Mouse (Mus musculus): ENCODE data around the gene Rap1a.

Rap1a gene

DNA sequence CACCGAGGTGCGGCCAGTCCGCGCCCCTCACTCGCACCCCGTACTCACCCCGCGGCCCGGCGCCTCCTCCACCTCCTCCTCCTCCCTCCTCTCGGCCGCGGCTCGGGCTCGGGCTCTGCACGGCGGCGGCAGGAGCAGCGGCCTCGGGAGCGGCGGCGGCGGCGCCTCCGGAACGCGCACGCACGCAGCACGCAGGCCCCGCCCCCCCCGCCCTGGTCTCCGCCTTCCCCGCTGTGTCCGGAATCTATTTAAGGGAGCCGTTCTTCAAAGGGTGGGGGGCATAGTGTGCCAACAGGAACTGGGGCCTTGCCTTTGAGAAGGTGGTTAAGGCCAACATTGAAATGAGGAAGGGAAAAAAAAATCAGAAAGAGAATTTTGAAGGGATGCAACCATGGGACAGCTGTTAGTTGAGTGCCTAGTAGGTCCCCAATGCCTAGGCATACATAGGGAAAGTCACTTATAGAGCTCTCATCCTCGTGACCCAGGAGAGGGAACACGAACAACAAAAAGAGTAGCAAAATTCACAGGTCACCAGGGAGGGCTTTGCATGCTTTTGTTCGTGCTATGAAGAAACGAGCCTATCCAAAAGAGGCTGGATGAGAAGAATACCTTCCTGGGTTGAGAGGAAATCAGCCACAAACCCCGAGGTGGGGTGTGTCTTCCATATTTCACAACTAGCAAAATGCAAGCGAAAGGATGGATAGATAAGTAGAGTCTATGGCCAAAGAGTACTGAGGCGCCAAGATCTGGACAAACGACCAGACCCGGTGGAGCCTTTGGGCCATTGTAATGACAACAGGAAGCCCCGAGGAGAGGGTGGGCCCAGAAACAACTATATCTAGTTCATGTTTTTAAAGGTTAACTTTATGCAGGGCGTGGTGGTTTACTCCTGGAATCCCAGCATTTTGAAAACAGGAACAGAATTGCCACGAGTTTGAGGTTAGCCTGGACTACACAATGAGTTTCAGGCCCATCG lies at the start of gene Rap1a:
Gene Rap1a, minus strand, starts transcription at position 146 of the 976 bp plus-strand sequence.
- DNase-seq (ENCODE audit: low spot score) = peak; percentile 81

- DNase-seq (ENCODE audit: low spot score) = peak; percentile 20
Observed at GRCm38 (mm10) chr3:105846294-105847069, 45.3 kb upstream of the Rap1a start.

DNA sequence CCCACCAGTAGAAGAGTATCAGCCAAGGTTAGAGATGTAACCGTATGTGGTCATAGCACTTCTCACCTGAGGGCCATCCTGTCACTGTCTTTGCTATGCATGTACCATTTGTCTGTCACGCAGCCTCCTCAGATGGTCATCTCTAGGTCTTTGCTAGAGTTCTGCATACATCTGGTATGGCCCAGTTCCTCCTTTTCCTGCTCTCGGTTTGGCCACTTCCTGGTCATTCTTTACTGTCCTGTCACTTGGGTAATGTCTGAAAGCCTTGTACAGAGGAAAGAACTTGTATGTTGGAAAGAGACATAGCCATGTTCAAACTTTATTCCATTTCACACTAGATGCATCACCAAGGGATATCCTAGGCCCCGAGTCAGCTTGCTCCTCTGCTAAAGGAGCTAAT lies 38.7 kb upstream of the Rap1a start:
- DNase-seq (ENCODE audit: low spot score) = no peak

GRCm38 (mm10) chr3:105838655-105839054 lies 37.5 kb upstream of the Rap1a start:
- DNase-seq (ENCODE audit: low spot score) = no peak

DNA sequence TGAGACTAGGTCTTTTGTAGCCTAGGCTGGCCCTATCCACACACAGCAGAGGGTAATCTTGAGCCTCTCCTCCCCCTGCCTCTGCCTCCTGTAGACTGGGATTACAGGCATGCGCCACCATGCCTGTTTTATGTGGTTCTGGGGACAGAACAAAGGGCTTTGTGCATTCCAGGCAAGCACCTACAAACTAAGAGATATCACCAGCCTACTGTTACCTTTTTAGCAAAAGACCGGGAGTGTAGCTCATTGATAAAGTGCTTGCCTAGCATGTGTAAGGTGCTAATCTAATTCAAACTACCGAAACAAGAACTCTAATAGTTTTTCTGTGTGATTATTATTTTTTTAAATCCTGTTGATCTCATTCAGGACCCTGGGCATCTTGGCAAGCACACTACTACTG lies 35.7 kb upstream of the Rap1a start:
- no peak for DNase-seq (ENCODE audit: low spot score)

- DNase-seq (ENCODE audit: low spot score) = no peak
Observed at GRCm38 (mm10) chr3:105835875-105836274, 34.7 kb upstream of the Rap1a start.

DNA sequence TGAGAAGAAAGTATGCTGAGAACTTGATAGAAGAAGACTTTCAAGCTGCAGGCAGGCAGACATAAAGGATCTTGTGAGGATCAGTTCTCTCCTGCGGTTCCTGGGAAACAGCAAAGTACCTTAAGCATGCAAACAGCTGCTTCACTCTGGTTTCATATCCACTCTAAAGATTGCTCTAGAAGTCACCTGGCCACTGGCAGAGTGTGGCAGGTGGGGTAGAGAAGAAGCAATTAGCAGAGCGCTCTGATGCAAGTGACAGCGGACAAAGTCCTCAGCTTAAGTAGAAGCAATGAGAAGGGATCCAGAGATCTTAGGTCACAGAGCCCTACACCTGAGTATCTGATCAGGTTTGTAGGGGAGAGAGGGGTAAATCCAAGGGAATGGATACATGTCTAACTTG lies 30.4 kb upstream of the Rap1a start:
- no peak for DNase-seq (ENCODE audit: low spot score)

- DNase-seq (ENCODE audit: low spot score) = no peak
Observed at GRCm38 (mm10) chr3:105825501-105826161, 24.5 kb upstream of the Rap1a start.

DNA sequence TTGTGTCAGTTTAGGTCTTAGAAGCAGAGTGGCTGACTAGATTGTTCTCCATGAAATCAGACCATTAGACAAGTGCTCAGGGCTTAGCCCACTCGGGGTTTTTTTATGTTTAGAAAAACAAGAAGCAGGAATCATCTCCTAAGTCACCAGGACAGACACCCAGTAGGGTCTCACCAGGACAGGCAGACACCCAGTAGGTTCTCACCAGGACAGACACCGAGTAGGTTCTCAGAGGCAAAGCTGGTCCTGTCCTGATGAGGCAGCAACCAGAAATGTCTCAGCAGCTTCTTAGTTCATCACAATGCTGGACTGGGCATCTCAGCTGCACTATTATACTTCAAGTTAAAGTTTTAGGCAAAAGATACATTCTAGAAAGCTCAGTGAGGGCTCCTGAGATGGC lies 23.6 kb upstream of the Rap1a start:
- no peak for DNase-seq (ENCODE audit: low spot score)

DNA sequence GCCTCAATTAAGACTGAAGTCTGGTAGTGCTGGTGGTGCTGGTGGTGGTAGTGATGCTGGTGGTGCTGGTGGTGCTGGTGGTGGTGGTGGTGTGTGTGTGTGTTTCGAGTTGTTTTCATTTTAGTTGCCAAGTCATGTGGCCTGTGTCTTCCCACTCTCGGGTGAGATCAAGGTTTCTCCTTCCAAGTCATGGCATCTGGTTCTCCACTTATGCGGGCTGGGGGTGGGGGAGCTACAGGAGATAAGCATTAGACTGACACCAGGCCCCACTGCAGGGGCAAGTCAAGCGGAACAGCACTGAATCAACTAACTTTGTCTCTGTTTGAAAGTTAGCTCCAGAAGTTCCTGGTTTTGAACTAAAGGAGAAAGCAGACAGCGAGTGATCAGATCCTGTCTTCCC lies 23.0 kb upstream of the Rap1a start:
- DNase-seq (ENCODE audit: low spot score) = no peak

DNA sequence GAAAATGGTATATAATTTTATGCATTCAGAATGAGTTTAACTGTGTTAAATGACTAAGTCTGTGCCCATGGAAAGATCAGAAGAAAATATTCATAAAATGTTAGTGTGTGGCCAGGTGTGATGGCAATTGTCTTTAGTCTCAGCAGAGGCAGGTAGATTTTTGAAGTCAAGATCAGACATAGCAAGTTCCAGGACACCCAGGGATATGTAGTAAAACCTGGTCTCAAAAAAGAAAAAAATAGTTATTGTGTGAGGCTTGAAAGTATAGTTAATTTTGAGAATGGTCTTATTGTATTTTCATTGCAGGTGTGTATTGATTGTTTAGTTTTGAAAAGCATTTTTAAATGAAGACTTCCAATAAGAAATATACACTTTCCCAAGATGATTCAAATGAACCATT lies 22.5 kb upstream of the Rap1a start:
- DNase-seq (ENCODE audit: low spot score) = no peak

- DNase-seq (ENCODE audit: low spot score) = no peak
Observed at GRCm38 (mm10) chr3:105821504-105821903, 20.4 kb upstream of the Rap1a start.

DNA sequence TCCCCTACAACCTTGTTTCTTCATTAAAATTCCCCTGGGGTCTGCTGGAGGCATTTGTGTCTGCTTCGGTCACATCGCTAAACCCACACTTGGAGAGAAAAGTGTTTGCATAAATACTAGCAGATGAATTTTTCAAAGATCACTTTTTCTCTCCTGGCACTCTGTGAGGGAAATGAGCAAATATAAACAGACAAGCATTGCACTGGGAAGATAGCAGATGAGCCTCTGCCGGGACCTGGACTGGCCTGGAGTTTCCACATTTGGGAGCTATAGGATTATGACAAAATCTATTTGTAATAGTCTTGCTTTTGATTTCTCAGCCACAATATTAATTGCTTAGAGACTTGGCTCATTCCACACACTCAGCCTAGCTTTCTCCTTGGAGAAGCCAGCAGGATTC lies 19.1 kb upstream of the Rap1a start:
- no peak for DNase-seq (ENCODE audit: low spot score)

- no peak for DNase-seq (ENCODE audit: low spot score)
Observed at GRCm38 (mm10) chr3:105818130-105819004, 17.2 kb upstream of the Rap1a start.

DNA sequence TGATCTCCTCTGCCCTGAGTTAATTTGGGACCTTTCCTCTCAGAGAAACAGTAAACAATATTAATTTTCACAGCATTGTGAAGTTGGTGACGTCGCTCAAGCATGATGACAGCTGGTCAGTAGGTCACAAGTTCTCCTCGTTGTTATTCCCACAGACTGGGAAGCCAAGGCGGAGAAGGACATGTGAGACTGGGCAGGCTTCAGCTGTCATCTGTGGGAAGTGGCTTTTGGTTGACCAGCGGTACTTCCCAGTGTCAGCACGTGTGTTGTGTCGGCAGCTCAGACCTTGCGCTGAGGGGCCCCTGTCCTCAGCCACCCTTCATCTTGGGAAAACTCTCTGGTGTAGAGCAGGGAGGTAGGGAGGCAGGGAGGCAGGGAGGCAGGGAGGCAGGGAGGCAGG lies 15.0 kb upstream of the Rap1a start:
- no peak for DNase-seq (ENCODE audit: low spot score)

DNA sequence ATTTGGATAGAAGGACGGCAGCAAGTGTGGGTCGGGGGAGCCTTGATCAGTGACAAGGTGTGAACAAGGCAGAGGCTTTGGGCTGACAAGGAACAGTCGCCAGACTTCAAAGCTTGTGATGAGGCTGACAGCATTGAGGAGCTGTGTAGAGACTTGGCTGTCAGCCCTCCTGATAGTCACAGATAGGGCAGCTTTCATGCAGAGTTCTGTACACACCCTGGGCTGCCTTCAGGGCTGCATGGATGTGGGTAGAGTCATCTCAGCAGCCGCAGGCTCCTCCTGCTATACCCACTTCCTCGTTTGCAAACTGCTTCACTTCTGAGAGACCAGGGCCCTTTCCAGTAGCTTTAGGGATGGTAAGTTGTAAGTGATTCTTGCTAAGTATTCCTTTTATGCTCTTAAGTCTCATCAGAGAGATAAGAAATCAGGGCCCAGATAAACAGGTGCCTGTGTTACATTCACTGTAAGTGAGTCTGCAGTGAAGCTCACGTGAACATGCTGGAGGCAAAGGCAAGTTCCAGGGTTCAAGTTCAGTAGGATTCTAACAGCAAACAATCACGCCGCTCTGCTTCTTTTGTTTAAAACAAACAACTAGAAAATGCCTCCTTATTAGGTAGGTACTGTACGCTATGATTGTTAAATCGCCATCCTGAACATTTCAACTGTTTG lies 14.2 kb upstream of the Rap1a start:
- no peak for DNase-seq (ENCODE audit: low spot score)

DNA sequence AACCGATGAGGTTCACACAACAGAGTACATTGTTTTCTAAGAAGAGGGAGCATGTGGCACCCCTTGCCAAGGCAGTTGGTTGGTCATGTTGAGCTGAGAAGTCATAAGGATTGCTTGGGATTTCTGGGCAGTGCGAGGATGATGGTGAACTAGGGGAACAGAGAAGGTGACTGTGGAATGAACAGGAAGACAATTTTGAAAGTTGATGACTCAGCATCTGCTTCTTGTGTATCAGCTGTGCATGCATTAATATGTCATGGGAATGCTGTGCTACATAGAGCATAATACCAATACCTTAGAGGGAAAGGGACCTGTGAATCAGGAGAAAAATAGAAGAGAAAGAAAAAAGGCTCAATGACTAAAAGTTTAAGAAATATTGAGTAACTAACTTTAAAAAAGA lies 10.0 kb upstream of the Rap1a start:
- DNase-seq (ENCODE audit: low spot score) = no peak

DNA sequence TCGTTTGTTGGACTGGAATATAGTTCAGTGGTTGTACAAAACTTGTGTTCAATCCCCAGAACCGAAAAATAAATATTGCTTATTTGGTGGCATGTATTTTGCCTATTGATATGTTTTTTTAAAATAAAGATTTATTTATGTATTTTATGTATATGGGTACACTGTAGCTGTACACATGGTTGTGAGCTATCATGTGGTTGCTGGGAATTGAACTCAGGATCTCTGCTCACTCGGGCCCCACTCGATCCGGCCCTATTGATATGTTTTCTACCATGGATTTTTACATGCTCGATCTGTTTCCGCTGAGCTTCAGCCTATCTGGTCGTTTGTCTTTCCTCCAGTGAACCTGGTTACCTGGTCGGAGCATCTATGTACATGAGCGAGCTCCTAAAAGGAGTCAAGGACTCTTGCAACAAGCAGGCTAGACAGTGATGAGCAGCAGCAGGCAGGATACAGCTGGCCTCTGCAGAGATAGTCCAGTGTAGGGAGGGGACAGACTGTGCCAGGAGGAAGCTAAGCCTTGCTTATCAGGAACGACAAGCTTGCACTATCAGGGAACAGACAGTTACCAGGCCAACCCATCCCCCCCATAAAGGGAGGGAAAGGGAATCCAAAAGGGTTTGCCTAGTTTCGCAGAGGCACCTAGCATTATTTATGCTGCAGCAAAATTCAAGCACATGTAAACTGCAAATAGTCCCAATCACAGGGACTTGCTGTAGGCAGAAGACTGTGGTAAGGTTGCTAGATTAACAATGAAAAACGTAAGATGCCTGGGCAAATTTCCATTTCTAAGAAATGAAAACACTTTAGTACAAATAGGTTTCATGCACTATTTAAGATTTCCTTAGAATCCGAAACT lies 7.3 kb upstream of the Rap1a start:
- peak; percentile 63 for DNase-seq (ENCODE audit: low spot score)

- DNase-seq (ENCODE audit: low spot score) = no peak
Observed at GRCm38 (mm10) chr3:105807672-105808071, 6.5 kb upstream of the Rap1a start.
